Mouse (Mus musculus) liver, embryonic 12.5 days (tissue): Measurements from ENCODE around the gene Snapc4. TPM values are rescaled to one million over a fixed set of nuclear protein-coding genes. Genes with fewer than 3 reads are reported as not detected.
A peak's percentile ranks its signal among the peaks of the same experiment; 100 is the strongest.

ENCODE experiments used
- ATAC-seq: fragments of 200-750 bp; cut with Nextera tagmentation; 2 replicates; pipeline ENCODE4 v1.8.0; 2017; ENCODE audit warnings: moderate number of reproducible peaks, mild to moderate bottlenecking, moderate library complexity
- H3K27ac ChIP-seq: fragments of 300-500 bp; sonication (generic); 2 replicates; pipeline ENCODE4 v1.5.1; 2016; ENCODE audit warnings: mild to moderate bottlenecking
- H3K27me3 ChIP-seq: fragments of 300-500 bp; sonication (generic); replicated peaks from 2 replicates; pipeline ENCODE4 v1.6.1; 2016; ENCODE audit warnings: mild to moderate bottlenecking, moderate library complexity
- H3K36me3 ChIP-seq: fragments of 300-500 bp; sonication (generic); 2 replicates; pipeline ENCODE4 v1.6.1; 2016; ENCODE audit warnings: mild to moderate bottlenecking, moderate library complexity
- H3K4me1 ChIP-seq: fragments of 300-500 bp; sonication (generic); 2 replicates; pipeline ENCODE4 v1.6.1; 2016
- H3K4me2 ChIP-seq: fragments of 300-500 bp; sonication (generic); 2 replicates; pipeline ENCODE4 v1.6.1; 2016; ENCODE audit warnings: mild to moderate bottlenecking, moderate library complexity
- H3K4me3 ChIP-seq: fragments of 300-500 bp; sonication (generic); 2 replicates; pipeline ENCODE4 v1.5.1; 2016; ENCODE audit warnings: mild to moderate bottlenecking, moderate library complexity
- H3K9ac ChIP-seq: fragments of 300-500 bp; sonication (generic); 2 replicates; pipeline ENCODE4 v1.6.1; 2016; ENCODE audit warnings: mild to moderate bottlenecking, moderate library complexity
- H3K9me3 ChIP-seq: fragments of 300-500 bp; sonication (generic); replicated peaks from 2 replicates; pipeline ENCODE4 v1.6.1; 2016; ENCODE audit warnings: mild to moderate bottlenecking, moderate library complexity
- WGBS: fragments of 180-500 bp; shearing (Covaris S2); methylation state at CpG from one replicate; pipeline ENCODE4 v1.1.7; 2016; ENCODE audit not compliant: insufficient replicate concordance; 5-methylcytosine and 5-hydroxymethylcytosine counted together
- polyA plus RNA-seq: library from polyadenylated mRNA; unstranded; fragments of >200 nt; fragmentation: Nextera tagmentation; extraction: Ambion mirVana; gene quantifications from 2 replicates; pipeline ENCODE4 v1.2.1, GENCODE M21; 2016

The Snapc4 gene
- polyA plus RNA-seq, 1 experiment from 2014 or later = 20.6 TPM

GRCm38 (mm10) chr2:26330056-26330468, 50.4 kb downstream of the Snapc4 start:
- no peak overlapping the region for H3K27ac ChIP-seq
- no peak overlapping the region for H3K4me3 ChIP-seq
- peak overlapping the region; percentile 19; the same call in 1 of the 2 replicates for H3K9ac ChIP-seq
- H3K4me2 ChIP-seq = no peak overlapping the region
- WGBS = 83% methylated on average over 4 of the region's 4 CpGs
- ATAC-seq = no peak
- H3K36me3 ChIP-seq = peaks cover 23% of the 10 kb centered on the region
- peaks cover 2% of the 10 kb centered on the region; the same call in 1 of the 2 replicates for H3K4me1 ChIP-seq
- no peaks in the 10 kb centered on the region for H3K9me3 ChIP-seq
- H3K27me3 ChIP-seq = no peaks in the 10 kb centered on the region

DNA sequence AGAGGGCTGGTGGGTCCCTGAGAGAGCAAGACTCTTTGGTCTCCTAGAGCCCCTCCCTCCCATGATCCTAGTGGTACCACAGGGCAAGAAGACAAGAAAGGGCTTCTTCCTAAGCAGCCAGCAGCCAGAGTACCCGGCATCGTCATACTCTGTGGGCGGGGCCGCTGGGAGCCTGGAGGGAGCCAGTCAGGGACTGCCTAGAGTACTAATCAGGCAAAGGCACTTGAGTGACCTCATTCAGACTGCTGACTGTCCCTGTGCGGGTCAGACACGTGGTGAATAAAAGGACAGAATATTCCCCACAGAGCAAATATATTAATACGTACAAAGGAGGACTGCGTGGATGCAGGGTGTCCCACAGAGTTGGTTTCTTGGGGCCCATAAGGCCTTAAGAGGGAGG, 51.1 kb downstream of the Snapc4 start:
- peak; percentile 48; the same call in 1 of the 2 replicates for ATAC-seq
- no peak overlapping the region for H3K4me3 ChIP-seq
- H3K4me1 ChIP-seq = peaks cover 2% of the 10 kb centered on the region; the same call in 1 of the 2 replicates
- H3K27me3 ChIP-seq = no peaks in the 10 kb centered on the region
- H3K9ac ChIP-seq = peak overlapping the region; percentile 19; the same call in 1 of the 2 replicates
- 55% methylated on average over 8 of the region's 8 CpGs for WGBS
- H3K4me2 ChIP-seq = no peak overlapping the region
- no peak overlapping the region for H3K27ac ChIP-seq
- H3K36me3 ChIP-seq = peaks cover 25% of the 10 kb centered on the region
- no peaks in the 10 kb centered on the region for H3K9me3 ChIP-seq

DNA sequence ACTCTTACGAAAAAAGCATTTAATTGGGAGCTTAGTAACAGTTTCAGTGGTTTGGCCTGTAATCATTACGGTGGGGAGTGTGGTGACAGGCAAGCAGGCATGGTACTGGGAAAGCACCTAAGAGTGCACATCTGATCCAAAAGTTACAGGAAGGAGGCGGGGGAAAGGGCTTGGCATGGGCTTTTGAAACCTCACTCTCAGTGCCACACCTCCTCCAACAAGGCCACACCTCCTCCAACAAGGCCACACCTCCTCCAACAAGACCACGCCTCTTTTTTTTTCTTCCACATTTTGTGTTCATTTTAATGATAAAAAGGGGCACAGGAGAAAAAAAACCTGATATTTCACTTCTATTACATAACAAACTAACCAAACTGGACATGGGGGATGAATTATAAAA, 52.6 kb downstream of the Snapc4 start:
- H3K9ac ChIP-seq = no peak overlapping the region
- no peaks in the 10 kb centered on the region for H3K27me3 ChIP-seq
- H3K36me3 ChIP-seq = peaks cover 32% of the 10 kb centered on the region
- H3K4me2 ChIP-seq = no peak overlapping the region
- ATAC-seq = no peak
- H3K27ac ChIP-seq = no peak overlapping the region
- no peaks in the 10 kb centered on the region for H3K9me3 ChIP-seq
- 75% methylated on average over 4 of the region's 4 CpGs for WGBS
- H3K4me3 ChIP-seq = no peak overlapping the region
- peaks cover 2% of the 10 kb centered on the region; the same call in 1 of the 2 replicates for H3K4me1 ChIP-seq

GRCm38 (mm10) chr2:26325386-26326181, 54.9 kb downstream of the Snapc4 start:
- no peak overlapping the region for H3K27ac ChIP-seq

GRCm38 (mm10) chr2:26324917-26325316, 55.5 kb downstream of the Snapc4 start:
- H3K27me3 ChIP-seq = no peaks in the 10 kb centered on the region
- no peak overlapping the region for H3K9ac ChIP-seq
- 70% methylated on average over 2 of the region's 2 CpGs for WGBS
- no peak overlapping the region for H3K4me2 ChIP-seq
- ATAC-seq = no peak
- H3K4me3 ChIP-seq = no peak overlapping the region
- H3K27ac ChIP-seq = no peak overlapping the region
- no peaks in the 10 kb centered on the region for H3K9me3 ChIP-seq
- peaks cover 28% of the 10 kb centered on the region for H3K36me3 ChIP-seq
- peaks cover 2% of the 10 kb centered on the region; the same call in 1 of the 2 replicates for H3K4me1 ChIP-seq

More at GRCm38 (mm10) chr2:26325386-26326181, 54.9 kb downstream of the Snapc4 start:
- ATAC-seq = peak; percentile 80
- WGBS = 59% methylated on average over 15 of the region's 15 CpGs
- Histone ChIP-seq H3K4me3 (no peak overlapping the region), H3K36me3 (peaks cover 32% of the 10 kb centered on the region), H3K4me1 (peaks cover 2% of the 10 kb centered on the region; the same call in 1 of the 2 replicates), H3K9ac (no peak overlapping the region), H3K9me3 (no peaks in the 10 kb centered on the region), H3K27me3 (no peaks in the 10 kb centered on the region), H3K4me2 (no peak overlapping the region)

DNA sequence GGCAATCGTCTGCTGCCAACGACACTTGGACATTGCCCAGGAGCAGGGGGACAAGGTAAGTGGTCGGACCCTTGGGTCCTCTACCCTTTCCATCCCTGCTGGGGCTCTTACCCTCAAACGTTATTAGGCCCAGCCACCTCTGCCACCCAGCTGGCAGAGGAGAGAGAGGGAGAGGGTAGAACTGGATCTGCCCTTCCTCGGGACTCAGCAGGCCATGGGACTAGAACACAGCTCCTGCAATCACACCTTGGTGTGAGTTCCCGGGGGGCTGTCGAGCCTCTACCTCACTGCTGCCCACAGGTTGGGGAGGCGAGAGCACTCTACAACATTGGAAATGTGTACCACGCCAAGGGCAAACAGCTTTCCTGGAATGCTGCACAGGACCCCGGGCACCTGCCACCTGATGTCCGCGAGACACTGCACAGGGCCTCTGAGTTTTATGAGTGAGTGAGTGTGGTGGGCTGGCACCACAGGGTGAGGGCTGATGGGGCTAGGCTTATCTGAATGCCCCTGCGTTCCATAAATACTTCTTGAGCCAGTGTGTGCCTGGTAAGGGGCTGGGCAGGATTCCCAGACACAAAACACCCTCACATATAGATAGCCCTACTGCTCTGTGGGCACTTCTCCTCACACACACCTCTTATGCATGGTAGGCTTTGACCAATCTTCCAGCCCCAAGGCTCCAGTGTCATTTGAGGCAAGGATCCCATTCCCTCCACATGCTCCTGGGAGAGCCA, 56.7 kb downstream of the Snapc4 start:
- ATAC-seq = no peak
- no peaks in the 10 kb centered on the region for H3K9me3 ChIP-seq
- H3K9ac ChIP-seq = no peak overlapping the region
- H3K27ac ChIP-seq = no peak overlapping the region
- H3K4me2 ChIP-seq = no peak overlapping the region
- WGBS = 78% methylated on average over 13 of the region's 13 CpGs
- peaks cover 2% of the 10 kb centered on the region; the same call in 1 of the 2 replicates for H3K4me1 ChIP-seq
- no peaks in the 10 kb centered on the region for H3K27me3 ChIP-seq
- no peak overlapping the region for H3K4me3 ChIP-seq
- H3K36me3 ChIP-seq = peaks cover 28% of the 10 kb centered on the region

- no peak overlapping the region for H3K4me3 ChIP-seq
- ATAC-seq = no peak
- 72% methylated on average over 14 of the region's 14 CpGs for WGBS
- peaks cover 14% of the 10 kb centered on the region for H3K36me3 ChIP-seq
- H3K27me3 ChIP-seq = peaks cover 26% of the 10 kb centered on the region
- no peak overlapping the region for H3K9ac ChIP-seq
- H3K4me2 ChIP-seq = no peak overlapping the region
- H3K9me3 ChIP-seq = no peaks in the 10 kb centered on the region
- peaks cover 15% of the 10 kb centered on the region for H3K4me1 ChIP-seq
- no peak overlapping the region for H3K27ac ChIP-seq
Observed at GRCm38 (mm10) chr2:26320245-26321185, 59.9 kb downstream of the Snapc4 start.

GRCm38 (mm10) chr2:26319519-26320244, 60.8 kb downstream of the Snapc4 start:
- 67% methylated on average over 13 of the region's 13 CpGs for whole genome bisulfite sequencing
- H3K4me1 ChIP-seq = peaks cover 23% of the 10 kb centered on the region
- ATAC-seq = no peak
- H3K36me3 ChIP-seq = peaks cover 8% of the 10 kb centered on the region; the same call in 1 of the 2 replicates
- peaks cover 34% of the 10 kb centered on the region for H3K27me3 ChIP-seq
- H3K9me3 ChIP-seq = no peaks in the 10 kb centered on the region
- H3K27ac ChIP-seq = no peak overlapping the region
- H3K9ac ChIP-seq = no peak overlapping the region
- no peak overlapping the region for H3K4me3 ChIP-seq
- H3K4me2 ChIP-seq = no peak overlapping the region

DNA sequence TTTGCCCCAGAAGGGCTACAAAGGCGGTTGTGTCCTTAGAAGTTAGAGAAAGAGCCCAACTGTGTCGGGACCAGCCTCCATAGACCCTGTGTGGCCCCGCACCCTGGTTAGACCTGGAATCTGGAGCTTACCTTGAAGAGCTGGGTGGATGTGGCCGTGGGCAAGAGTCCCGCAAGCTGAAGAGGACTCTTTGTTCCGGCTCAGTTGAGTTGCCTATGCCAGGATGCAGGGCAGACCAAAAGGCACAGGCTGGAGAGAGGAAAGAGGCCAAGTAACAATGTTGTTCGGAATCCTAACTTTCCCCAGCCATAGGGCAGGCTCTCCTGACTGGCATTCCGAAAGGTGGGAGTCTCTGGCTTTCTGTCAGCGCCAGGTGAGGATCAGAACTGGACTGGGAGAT, 61.3 kb downstream of the Snapc4 start:
- peaks cover 26% of the 10 kb centered on the region for H3K4me1 ChIP-seq
- WGBS = 77% methylated on average over 9 of the region's 9 CpGs

DNA sequence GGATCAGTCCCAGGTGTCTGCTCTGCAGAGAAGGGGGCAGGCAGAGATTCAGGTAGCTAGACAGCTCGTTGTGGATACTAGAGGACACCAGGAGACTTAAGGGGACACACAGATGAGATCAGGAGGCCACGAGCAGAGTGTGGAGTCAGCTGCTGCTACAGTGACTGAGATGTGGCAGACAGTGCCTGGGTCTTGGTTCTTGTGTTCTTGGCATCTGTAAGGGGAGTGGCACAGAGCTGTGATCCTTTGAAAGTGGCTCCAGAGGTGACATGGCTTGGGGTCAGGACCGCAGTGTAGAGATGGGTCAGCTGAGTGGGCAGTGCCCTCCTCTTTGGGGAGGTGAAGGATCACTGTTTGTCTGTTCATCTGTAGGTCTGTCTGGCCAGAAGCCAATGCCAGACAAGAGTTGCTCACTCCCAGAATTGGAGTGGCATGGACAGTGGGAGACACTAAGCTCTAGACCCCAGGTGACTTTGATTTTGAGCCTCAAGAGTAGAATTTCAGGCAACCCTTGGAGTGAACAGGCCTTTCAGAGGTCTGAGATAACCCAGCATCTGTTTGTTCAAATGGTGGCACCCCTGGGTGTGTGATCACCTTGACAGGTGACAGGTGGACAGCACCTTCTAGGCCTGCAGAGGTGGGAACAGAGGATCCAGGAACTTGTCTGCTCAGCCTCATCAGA, 62.3 kb downstream of the Snapc4 start:
- Histone ChIP-seq H3K4me2 (no peak overlapping the region), H3K4me3 (no peak overlapping the region), H3K27ac (no peak overlapping the region), H3K9me3 (no peaks in the 10 kb centered on the region), H3K27me3 (peaks cover 34% of the 10 kb centered on the region), H3K36me3 (0 out of 2 replicates have a peak, but pooled peaks cover under 1% of the 10 kb centered on the region), H3K9ac (no peak overlapping the region), H3K4me1 (peaks cover 26% of the 10 kb centered on the region)
- ATAC-seq = no peak
- WGBS = 65% methylated on average over 3 of the region's 3 CpGs

More for the DNA sequence above, 61.3 kb downstream of the Snapc4 start:
- Histone ChIP-seq H3K4me2 (no peak overlapping the region), H3K9ac (no peak overlapping the region), H3K9me3 (no peaks in the 10 kb centered on the region), H3K4me3 (no peak overlapping the region), H3K27ac (no peak overlapping the region), H3K27me3 (peaks cover 34% of the 10 kb centered on the region), H3K36me3 (peaks cover 8% of the 10 kb centered on the region; the same call in 1 of the 2 replicates)
- ATAC-seq = no peak
